Mouse (Mus musculus) urinary bladder, postnatal 4 days (tissue): ENCODE results near the gene Bod1.

Source experiments
- DNase-seq, 2 experiments: peaks; one replicate each; pipeline ENCODE4 v3.0.0; 2021 to 2022; ENCODE audit warnings: low spot score in 2 of 2

Bod1 gene

GRCm38 (mm10) chr11:31669172-31669869 is 2.4 kb downstream of the Bod1 start:
- DNase-seq, result no peak

GRCm38 (mm10) chr11:31664186-31664585 is 7.5 kb downstream of the Bod1 start:
- DNase-seq, result no peak

GRCm38 (mm10) chr11:31663501-31663900 is 8.2 kb downstream of the Bod1 start:
- DNase-seq, result no peak

- DNase-seq, result no peak
Observed at GRCm38 (mm10) chr11:31662872-31663446, 8.7 kb downstream of the Bod1 start.

DNA sequence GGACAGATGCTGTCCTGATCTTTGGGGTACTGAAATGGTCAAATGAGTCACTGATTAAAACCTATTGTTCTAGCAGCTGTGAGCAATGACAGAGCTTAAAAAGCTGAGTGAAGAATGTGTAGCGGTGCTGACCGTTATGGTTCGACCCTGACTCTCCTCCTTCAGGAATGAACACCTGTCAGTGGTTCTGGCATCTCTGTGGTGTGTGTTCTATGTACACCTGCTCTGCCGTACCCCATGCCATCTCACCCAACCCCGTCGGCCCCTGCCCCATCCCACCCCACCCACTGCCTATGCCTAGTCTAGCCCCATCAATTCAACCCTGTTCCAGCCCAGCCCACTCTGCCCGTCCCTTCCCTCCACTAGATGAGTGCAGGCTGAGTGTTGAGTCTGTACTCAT is 9.5 kb downstream of the Bod1 start:
- no peak for DNase-seq

- DNase-seq, result no peak
Observed at GRCm38 (mm10) chr11:31657806-31658175, 13.9 kb downstream of the Bod1 start.

- no peak for DNase-seq
Observed at GRCm38 (mm10) chr11:31657168-31657805, 14.4 kb downstream of the Bod1 start.

DNA sequence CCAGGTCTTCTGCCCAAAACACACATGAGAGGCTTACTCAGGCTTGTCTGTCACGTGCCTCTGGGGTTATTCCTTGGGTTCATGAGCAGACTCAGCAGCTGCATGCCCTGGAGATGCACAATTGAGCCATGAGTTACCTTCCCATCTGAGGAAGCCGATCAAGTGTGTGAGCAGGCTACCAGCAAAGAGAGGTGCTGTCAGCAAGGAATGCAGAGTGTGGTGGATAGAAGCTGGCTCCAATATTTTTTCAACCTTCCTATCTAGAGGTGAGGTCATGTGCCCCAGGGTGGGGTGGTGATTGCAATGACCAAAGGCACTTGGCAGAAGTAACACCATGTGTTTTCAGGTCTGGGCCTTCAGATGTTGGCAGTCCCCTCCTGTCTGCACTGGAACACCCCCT is 22.2 kb downstream of the Bod1 start:
- DNase-seq, result no peak

DNA sequence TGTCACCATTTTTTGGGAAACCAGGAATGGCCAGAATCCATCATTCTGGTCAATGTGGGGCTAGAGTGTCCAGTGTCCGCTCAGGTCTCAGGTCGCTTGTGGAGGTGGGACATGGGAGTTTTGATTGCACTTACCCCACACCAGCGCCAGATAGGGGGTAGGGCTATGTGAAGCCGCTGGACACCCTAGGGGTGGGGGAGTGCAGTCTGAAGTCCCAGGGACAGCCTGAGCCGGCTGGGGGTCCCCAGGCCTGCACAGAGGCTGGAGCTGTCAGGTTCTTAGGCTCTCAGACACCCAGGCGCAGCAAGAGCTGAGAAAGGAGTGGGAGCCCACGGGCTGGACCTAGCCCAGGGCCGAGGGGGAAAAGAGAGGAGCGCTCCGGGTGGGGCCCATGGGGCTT is 24.4 kb downstream of the Bod1 start:
- no peak for DNase-seq

GRCm38 (mm10) chr11:31646571-31646970 is 25.1 kb downstream of the Bod1 start:
- DNase-seq, result no peak

- no peak for DNase-seq
Observed at GRCm38 (mm10) chr11:31643120-31643519, 28.6 kb downstream of the Bod1 start.

- no peak for DNase-seq
Observed at GRCm38 (mm10) chr11:31641066-31641810, 30.4 kb downstream of the Bod1 start.

DNA sequence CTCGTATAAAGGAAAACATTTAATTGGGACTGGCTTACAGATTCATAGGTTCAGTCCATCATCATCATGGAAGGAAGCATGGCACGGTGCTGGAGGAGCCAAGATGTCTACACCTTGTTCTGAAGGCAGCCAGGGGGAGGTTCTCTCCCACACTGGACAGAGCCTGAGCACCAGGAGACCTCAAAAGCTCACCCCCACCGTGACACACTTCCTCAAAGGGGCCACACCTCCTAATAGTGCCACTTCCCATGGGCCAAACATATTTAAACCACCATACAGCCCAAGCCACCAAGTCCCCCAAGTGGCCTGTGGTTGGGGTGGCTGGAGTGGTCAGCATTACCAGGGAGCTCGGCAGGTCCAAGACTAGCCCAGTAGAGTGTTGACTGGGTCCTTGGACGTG is 31.5 kb downstream of the Bod1 start:
- DNase-seq, result no peak

DNA sequence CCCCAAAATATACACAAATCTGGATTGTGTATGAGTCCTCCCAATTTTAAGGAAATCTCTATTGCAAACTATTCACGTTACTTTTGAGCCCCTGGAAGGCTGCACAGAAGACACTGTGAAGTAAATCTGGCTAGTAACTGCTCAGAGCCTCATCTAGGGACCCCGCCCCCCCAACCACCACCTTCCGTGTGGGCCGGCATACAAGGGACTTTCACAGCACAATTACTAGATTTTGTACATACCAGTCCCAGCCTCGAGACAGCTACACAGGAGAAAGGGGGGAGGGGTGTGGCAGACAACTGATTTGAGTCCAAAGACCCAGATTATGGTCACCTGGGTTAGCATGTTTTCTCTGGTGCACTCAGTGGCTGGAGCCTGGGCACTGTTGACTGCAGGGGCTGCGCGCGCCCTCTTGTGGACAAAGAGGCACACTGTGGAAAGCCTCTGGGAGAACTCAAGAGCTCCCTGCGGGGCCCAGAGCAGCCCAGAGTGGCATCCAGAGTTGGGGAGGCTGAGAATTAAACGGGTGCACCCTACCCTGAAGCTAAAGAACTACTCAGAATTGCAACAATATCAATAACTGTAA is 33.8 kb downstream of the Bod1 start:
- DNase-seq, result peak; percentile 52 to 76

DNA sequence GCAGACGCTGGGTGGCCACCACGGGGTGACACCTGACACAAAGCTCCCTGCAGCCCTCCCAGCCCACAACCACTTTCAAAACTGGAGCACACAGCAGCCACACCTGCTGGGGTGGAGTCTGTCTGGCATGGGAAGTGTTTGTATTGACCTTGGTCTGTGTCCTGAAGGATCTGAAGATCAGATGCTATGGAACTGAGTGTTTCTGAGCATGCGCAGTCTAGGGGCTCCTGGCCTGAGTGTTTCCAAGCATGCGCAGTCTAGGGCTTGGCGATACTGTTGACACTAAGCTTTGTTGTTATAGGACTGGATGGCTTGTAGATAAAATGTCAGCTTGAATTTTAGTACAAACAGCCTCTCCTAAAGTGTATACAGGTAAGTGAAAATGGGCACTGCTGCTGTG is 43.0 kb downstream of the Bod1 start:
- DNase-seq, result no peak

DNA sequence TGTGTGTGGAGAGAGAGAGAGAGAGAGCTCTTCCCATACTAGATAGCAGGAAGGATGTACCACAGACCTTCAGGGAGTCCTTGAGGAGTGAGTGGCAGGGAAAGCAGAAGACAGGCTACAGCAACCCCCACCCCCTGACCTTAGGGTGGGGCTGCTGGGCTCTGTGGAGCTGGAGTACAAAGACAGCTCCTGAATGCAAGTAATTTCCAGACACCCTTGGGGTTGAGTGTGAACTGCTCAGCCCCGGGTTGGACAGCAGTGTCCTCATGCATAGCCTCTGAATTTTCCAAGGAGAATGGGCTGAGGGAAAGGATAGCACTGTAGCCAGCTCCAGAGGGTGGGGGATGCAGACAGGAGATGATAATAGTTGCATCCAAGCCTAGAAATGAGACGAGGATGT is 50.9 kb downstream of the Bod1 start:
- DNase-seq, result no peak

DNA sequence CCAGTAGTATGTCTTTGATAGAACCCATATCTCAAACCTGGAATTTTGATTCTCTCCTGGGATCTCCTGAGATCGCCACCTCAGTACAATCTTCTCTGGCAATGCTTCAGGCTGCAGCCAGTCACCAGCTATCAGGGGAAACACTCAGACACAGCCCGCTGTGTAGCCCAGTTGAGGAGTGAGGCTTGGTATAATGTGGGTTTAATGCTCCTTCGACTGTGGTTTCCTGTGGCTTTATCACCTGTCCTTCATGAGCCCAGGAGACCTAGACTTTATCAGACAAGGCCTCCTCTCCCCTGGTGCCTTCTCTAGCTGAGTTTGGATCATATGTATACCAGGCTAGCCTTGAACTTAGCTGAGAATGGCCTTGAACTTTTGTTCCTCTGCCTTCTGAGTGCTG is 53.9 kb downstream of the Bod1 start:
- DNase-seq, result no peak

- peak; percentile 74 to 80 for DNase-seq
Observed at GRCm38 (mm10) chr11:31617236-31617635, 54.4 kb downstream of the Bod1 start.

DNA sequence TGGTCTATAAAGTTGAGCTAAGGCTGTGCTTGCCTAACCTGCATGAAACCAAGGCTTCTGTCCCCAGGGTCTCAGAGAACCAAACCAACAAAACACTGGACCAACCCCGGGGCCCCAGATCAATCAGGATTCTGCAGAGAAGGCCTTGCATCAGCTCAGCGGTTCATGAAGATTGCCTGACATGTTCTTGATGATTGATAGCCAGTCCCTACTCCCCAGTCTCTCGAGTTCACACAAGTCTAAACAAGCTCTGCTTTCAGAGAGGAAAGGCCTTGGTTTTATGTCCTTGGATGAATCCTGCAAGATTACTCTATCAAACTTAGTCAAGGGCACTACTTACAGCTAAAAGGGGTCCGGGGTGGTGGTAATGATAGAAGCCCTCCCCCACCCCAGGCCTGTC is 55.0 kb downstream of the Bod1 start:
- DNase-seq, result no peak
